Mouse (Mus musculus): ENCODE data around the gene Btbd8. TPM values are rescaled to one million over a fixed set of nuclear protein-coding genes. Genes with fewer than 3 reads are reported as not detected.

Btbd8 gene
- polyA plus RNA-seq, 1 experiment from 2014 or later, result 10.3 TPM

- Histone ChIP-seq H3K4me1 (no peaks in the 10 kb centered on the region), H3K4me2 (replicated peaks) (no peak overlapping the region), H3K27me3 (no peaks in the 10 kb centered on the region), H3K4me3 (no peak overlapping the region), H3K9ac (no peak overlapping the region), H3K36me3 (no peaks in the 10 kb centered on the region), H3K9me3 (replicated peaks) (no peaks in the 10 kb centered on the region), H3K27ac (no peak overlapping the region)
- 95% methylated on average over 4 of the region's 4 CpGs for WGBS
- ATAC-seq (ENCODE audit: low FRiP score), result no peak
Observed at GRCm38 (mm10) chr5:107462147-107463076, 24.6 kb downstream of the Btbd8 start.

GRCm38 (mm10) chr5:107466501-107466900 lies 28.7 kb downstream of the Btbd8 start:
- Histone ChIP-seq H3K4me3 (no peak overlapping the region), H3K4me1 (no peaks in the 10 kb centered on the region), H3K9me3 (replicated peaks) (no peaks in the 10 kb centered on the region), H3K27ac (no peak overlapping the region), H3K4me2 (replicated peaks) (no peak overlapping the region), H3K27me3 (no peaks in the 10 kb centered on the region), H3K9ac (no peak overlapping the region), H3K36me3 (no peaks in the 10 kb centered on the region)
- WGBS, result 36% methylated on average over 5 of the region's 5 CpGs
- ATAC-seq (ENCODE audit: low FRiP score), result no peak

GRCm38 (mm10) chr5:107467098-107467497 lies 29.3 kb downstream of the Btbd8 start:
- Histone ChIP-seq H3K36me3 (no peaks in the 10 kb centered on the region), H3K4me2 (replicated peaks) (no peak overlapping the region), H3K27me3 (no peaks in the 10 kb centered on the region), H3K9me3 (replicated peaks) (no peaks in the 10 kb centered on the region), H3K9ac (no peak overlapping the region), H3K27ac (no peak overlapping the region), H3K4me3 (no peak overlapping the region), H3K4me1 (no peaks in the 10 kb centered on the region)
- WGBS, result 78% methylated on average over 4 of the region's 4 CpGs
- ATAC-seq (ENCODE audit: low FRiP score), result no peak

- 83% methylated on average over 10 of the region's 10 CpGs for WGBS
- H3K27me3 ChIP-seq, result no peaks in the 10 kb centered on the region
- ATAC-seq (ENCODE audit: low FRiP score), result no peak
- H3K9ac ChIP-seq, result no peak overlapping the region
- H3K9me3 ChIP-seq (replicated peaks), result no peaks in the 10 kb centered on the region
- H3K4me2 ChIP-seq (replicated peaks), result no peak overlapping the region
- no peaks in the 10 kb centered on the region for H3K4me1 ChIP-seq
- H3K27ac ChIP-seq, result no peak overlapping the region
- no peaks in the 10 kb centered on the region for H3K36me3 ChIP-seq
- H3K4me3 ChIP-seq, result no peak overlapping the region
Observed at GRCm38 (mm10) chr5:107470600-107471329, 33.0 kb downstream of the Btbd8 start.

DNA sequence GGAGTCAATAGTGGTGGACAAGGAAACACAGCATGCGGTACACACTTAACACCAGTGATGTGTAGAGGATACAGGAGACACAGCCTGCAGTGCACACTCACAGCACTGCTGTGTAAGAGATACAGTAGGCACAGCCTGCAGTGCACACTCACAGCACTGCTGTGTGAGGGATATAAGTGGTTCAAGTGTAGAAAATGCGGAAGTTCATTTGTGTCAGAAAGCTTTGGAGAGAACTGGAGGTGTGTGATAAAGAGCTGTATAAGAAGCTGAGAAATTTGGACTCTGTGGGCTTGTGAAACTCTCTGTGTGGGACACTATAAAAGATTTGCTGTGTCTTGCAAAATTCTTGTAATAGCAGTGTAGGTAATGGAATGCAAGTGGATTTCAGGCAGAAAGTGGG lies 42.4 kb downstream of the Btbd8 start:
- no peaks in the 10 kb centered on the region for H3K4me1 ChIP-seq
- H3K36me3 ChIP-seq, result no peaks in the 10 kb centered on the region
- no peak overlapping the region for H3K9ac ChIP-seq
- no peak for ATAC-seq (ENCODE audit: low FRiP score)
- H3K27ac ChIP-seq, result no peak overlapping the region
- H3K4me3 ChIP-seq, result no peak overlapping the region
- H3K4me2 ChIP-seq (replicated peaks), result no peak overlapping the region
- no peaks in the 10 kb centered on the region for H3K9me3 ChIP-seq (replicated peaks)
- 92% methylated on average over 2 of the region's 2 CpGs for WGBS
- no peaks in the 10 kb centered on the region for H3K27me3 ChIP-seq

DNA sequence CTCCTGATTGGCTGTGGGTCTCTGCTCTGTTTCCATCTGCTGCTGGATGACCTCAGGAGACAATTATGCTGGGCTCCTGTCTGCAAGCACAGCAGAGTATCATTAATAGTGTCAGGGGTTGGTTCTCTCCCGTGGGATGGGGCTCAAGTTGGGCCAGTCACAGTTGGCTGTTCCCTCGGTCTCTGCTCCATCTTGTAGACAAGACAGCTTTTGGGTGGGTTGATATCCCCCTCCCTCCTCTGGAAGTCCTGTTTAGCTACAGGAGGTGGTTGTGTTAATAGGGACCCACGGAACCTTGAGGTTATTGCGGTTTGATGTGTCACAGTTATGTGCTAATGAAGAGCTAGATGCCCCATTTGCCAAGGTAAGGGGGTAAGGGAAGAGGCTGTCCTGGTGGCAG lies 51.2 kb downstream of the Btbd8 start:
- H3K36me3 ChIP-seq, result no peaks in the 10 kb centered on the region
- 68% methylated on average over 4 of the region's 4 CpGs for WGBS
- no peak for ATAC-seq (ENCODE audit: low FRiP score)

GRCm38 (mm10) chr5:107491036-107491435 lies 53.2 kb downstream of the Btbd8 start:
- Histone ChIP-seq H3K27ac (no peak overlapping the region), H3K9me3 (replicated peaks) (no peaks in the 10 kb centered on the region), H3K4me3 (no peak overlapping the region), H3K9ac (no peak overlapping the region), H3K27me3 (no peaks in the 10 kb centered on the region), H3K4me1 (no peaks in the 10 kb centered on the region; the same call in 1 of the 2 replicates), H3K36me3 (no peaks in the 10 kb centered on the region), H3K4me2 (replicated peaks) (no peak overlapping the region)
- ATAC-seq (ENCODE audit: low FRiP score), result no peak
- WGBS, result 79% methylated on average over 9 of the region's 9 CpGs

More for the DNA sequence above, 51.2 kb downstream of the Btbd8 start:
- H3K4me3 ChIP-seq, result no peak overlapping the region
- H3K9me3 ChIP-seq (replicated peaks), result no peaks in the 10 kb centered on the region
- H3K4me1 ChIP-seq, result no peaks in the 10 kb centered on the region
- no peaks in the 10 kb centered on the region for H3K27me3 ChIP-seq
- no peak overlapping the region for H3K27ac ChIP-seq
- H3K4me2 ChIP-seq (replicated peaks), result no peak overlapping the region
- H3K9ac ChIP-seq, result no peak overlapping the region

DNA sequence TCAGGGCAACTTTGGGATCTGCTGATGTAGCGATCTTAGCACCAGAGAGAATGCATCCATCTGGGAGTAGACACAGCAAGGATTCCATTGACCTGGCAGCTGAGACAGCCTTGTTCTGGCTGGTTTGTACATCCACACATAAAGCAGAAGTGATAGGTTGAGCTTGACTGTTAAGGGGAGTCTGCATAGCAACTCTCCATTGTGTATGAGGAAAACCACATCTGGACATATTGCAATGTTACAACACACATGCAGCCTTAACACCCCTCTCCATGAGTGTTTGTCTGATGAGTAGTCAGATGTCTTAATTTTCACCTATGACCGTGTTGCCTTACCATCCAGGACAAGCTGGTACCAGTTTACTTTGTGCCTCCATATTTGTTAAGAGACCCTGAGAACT lies 54.7 kb downstream of the Btbd8 start:
- no peaks in the 10 kb centered on the region for H3K36me3 ChIP-seq
- H3K4me2 ChIP-seq (replicated peaks), result no peak overlapping the region
- ATAC-seq (ENCODE audit: low FRiP score), result no peak
- H3K4me1 ChIP-seq, result no peaks in the 10 kb centered on the region; the same call in 1 of the 2 replicates
- H3K9me3 ChIP-seq (replicated peaks), result no peaks in the 10 kb centered on the region
- WGBS, result 95% methylated on average over 2 of the region's 2 CpGs
- no peak overlapping the region for H3K4me3 ChIP-seq
- H3K27me3 ChIP-seq, result no peaks in the 10 kb centered on the region
- no peak overlapping the region for H3K9ac ChIP-seq
- H3K27ac ChIP-seq, result no peak overlapping the region

- ATAC-seq (ENCODE audit: low FRiP score), result no peak
- Histone ChIP-seq H3K36me3 (no peaks in the 10 kb centered on the region), H3K27ac (no peak overlapping the region), H3K27me3 (no peaks in the 10 kb centered on the region), H3K9ac (no peak overlapping the region), H3K4me1 (peaks cover 8% of the 10 kb centered on the region), H3K4me2 (replicated peaks) (no peak overlapping the region), H3K9me3 (replicated peaks) (no peaks in the 10 kb centered on the region), H3K4me3 (no peak overlapping the region)
- WGBS, result 95% methylated on average over 5 of the region's 5 CpGs
Observed at GRCm38 (mm10) chr5:107494759-107495158, 57.0 kb downstream of the Btbd8 start.

GRCm38 (mm10) chr5:107496047-107496446 lies 58.2 kb downstream of the Btbd8 start:
- Histone ChIP-seq H3K27ac (no peak overlapping the region), H3K4me1 (peaks cover 8% of the 10 kb centered on the region), H3K36me3 (no peaks in the 10 kb centered on the region), H3K9me3 (replicated peaks) (no peaks in the 10 kb centered on the region), H3K27me3 (no peaks in the 10 kb centered on the region), H3K9ac (no peak overlapping the region), H3K4me3 (no peak overlapping the region), H3K4me2 (replicated peaks) (no peak overlapping the region)
- WGBS, result 89% methylated on average over 2 of the region's 2 CpGs
- ATAC-seq (ENCODE audit: low FRiP score), result no peak

DNA sequence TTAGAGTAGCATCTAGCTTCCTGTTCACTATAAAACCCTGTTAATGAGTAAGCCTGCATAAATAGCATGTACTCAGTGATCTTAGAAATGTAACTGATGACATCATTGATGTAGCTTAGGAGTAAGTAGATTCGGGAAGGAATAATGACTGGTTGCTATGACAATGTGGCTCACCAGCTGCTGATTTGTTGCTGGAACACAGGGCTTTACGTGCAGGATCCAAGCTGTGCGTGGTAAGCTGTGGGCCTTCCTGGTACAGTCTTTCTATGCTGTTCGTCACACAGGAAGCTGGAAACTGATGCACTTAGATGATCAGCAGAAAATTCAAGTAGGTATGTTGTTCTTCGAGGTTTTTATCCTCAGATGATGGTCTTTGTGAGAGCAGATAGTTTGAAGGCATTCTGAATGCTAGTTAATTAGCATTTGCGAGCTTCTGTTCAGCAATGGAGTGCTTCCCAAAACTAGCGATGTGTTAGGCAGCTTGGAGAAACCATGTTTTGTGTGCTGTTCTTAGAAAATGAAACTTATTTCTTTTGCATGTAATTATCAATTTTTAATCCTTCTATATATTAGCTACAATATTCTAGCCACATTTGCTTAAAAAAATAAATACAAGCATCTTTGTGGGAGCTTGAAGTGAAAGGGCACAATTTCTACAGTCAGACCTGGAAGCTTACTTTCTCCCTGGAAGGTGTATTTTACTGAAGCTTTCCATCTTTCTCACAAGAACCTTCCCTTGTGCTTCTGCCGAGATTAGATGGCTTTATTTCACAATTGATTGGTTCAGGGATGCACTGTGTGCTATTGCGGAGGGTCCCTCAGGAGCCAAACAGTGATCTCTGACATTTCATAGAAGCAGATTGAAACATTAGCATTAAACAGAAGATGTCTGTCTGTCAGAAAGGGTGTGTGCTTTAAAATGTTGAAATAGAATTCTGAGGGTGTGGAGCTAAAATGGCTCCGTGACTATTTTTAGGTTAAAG lies 60.0 kb downstream of the Btbd8 start:
- peak overlapping the region; percentile 75 for H3K27ac ChIP-seq
- peak; percentile 93 for ATAC-seq (ENCODE audit: low FRiP score)
- H3K9me3 ChIP-seq (replicated peaks), result no peaks in the 10 kb centered on the region
- peaks cover 8% of the 10 kb centered on the region for H3K4me1 ChIP-seq
- no peaks in the 10 kb centered on the region for H3K36me3 ChIP-seq
- H3K4me3 ChIP-seq, result peak overlapping the region; percentile 16
- no peaks in the 10 kb centered on the region for H3K27me3 ChIP-seq
- 56% methylated on average over 10 of the region's 10 CpGs for WGBS
- H3K4me2 ChIP-seq (replicated peaks), result peak overlapping the region; percentile 46
- no peak overlapping the region for H3K9ac ChIP-seq

All from hindbrain, embryonic 12.5 days (tissue).